ENCODE assay signal across 31 mouse cellular contexts in the genomic region with DNA sequence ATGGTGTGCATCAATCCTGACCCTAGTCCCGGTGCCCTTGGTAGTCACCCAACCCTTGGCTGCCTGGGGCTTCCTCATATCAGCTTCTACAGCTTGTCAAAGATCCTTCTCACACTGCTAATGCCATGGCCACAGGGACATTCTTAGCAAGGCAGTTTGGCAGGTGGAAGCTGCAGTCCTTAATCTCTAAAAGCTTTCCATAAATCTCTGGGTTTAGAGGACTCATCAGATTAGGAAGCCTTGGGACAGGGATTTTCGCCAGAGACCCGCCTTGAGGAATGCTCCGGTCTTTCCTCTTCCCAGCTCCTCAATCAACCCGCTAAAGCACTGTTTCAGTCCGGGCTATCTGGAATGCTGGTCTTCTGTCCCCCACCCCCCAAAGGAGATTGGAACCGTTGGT. TPM values are rescaled to one million over a fixed set of nuclear protein-coding genes. Genes with fewer than 3 reads are reported as not detected.
"Had no signal": no experiment of that assay in that cellular context is flagged by ENCODE, and none has a peak within 500 bp of the region (broad histone marks: within the 10 kb centered on the region; RNA-seq: fewer than 3 reads in every experiment).

No protein-coding gene starts in this region.

- H3K4me3 ChIP-seq: left cerebral cortex, adult 2 months; lung, embryonic 15.5 days; midbrain, embryonic 10.5 days; midbrain, embryonic 13.5 days; myocyte; neural tube, embryonic 13.5 days had no signal

- H3K27ac ChIP-seq: kidney, postnatal 0 days; left cerebral cortex, adult 2 months; liver, embryonic 14.5 days; lung, embryonic 15.5 days; midbrain, embryonic 13.5 days; neural tube, embryonic 13.5 days; stomach, postnatal 0 days had no signal

- ATAC-seq: midbrain, embryonic 16.5 days had no signal

- H3K4me2 ChIP-seq: lung, embryonic 15.5 days; midbrain, embryonic 13.5 days; neural tube, embryonic 13.5 days had no signal

- DNase-seq: kidney, postnatal 36 days; layer of hippocampus, postnatal 36 days; lung, postnatal 10 days; right cerebral cortex, adult 18-20 months; right cerebral cortex, postnatal 14 days; right cerebral cortex, postnatal 4 days; thymus, adult 2 months; thymus, postnatal 14 days; thymus, postnatal 4 days had no signal

- H3K36me3 ChIP-seq: midbrain, embryonic 13.5 days had no signal

- H3K27me3 ChIP-seq: lung, embryonic 15.5 days; megakaryocyte, embryonic 14.5 days; midbrain, embryonic 13.5 days; neural tube, embryonic 13.5 days had no signal

- H3K9ac ChIP-seq: liver, embryonic 14.5 days; lung, embryonic 15.5 days; midbrain, embryonic 13.5 days; neural tube, embryonic 13.5 days had no signal

- H3K9me3 ChIP-seq: lung, embryonic 15.5 days; megakaryocyte, embryonic 14.5 days; midbrain, embryonic 10.5 days; midbrain, embryonic 13.5 days; neural tube, embryonic 13.5 days had no signal

RNA-seq across cellular contexts. Expression of a gene that starts 16.2 kb away (rescaled TPM):
- total RNA-seq: monocyte, adult 5-6 weeks; neutrophil, adult 5-6 weeks had no signal

RNA-seq across cellular contexts. Expression of a gene that starts 42.0 kb away (rescaled TPM):
- total RNA-seq: liver, adult 2 months; monocyte, adult 5-6 weeks had no signal
- polyA plus RNA-seq: liver, adult 2 months; myocyte had no signal

RNA-seq across cellular contexts. Expression of a gene that starts 56.5 kb away (rescaled TPM):
- total RNA-seq: layer of hippocampus, adult 8-10 months; layer of hippocampus, postnatal 10 days; layer of hippocampus, postnatal 36 days; left cerebral cortex, adult 2 months; left cerebral cortex, postnatal 10 days; left cerebral cortex, postnatal 36 days; liver, adult 2 months; monocyte, adult 5-6 weeks; neutrophil, adult 5-6 weeks had no signal
- polyA plus RNA-seq: kidney, embryonic 14.5 days; limb, embryonic 11.5 days; limb, embryonic 14.5 days; liver, adult 2 months; liver, embryonic 14.5 days; lung, embryonic 15.5 days; midbrain, embryonic 10.5 days; midbrain, embryonic 13.5 days; midbrain, embryonic 16.5 days; myocyte; neural tube, embryonic 13.5 days; stomach, embryonic 14.5 days had no signal
